Mouse (Mus musculus) lung, adult 2 months (tissue): Measurements from ENCODE around the gene Znfx1.

Source experiments
- CTCF ChIP-seq: fragments of 200-500 bp; IDR thresholded peaks from 2 replicates; pipeline ENCODE4 v1.5.1; 2011; ENCODE audit warnings: mild to moderate bottlenecking, low read length, control low read depth; ENCODE audit not compliant: insufficient read depth
- POLR2A ChIP-seq: fragments of 200-500 bp; IDR thresholded peaks from 2 replicates; pipeline ENCODE4 v1.6.1; 2011; ENCODE audit warnings: low read depth, mild to moderate bottlenecking, control low read depth, low read length, borderline replicate concordance; ENCODE audit errors: extremely low read depth

GRCm38 (mm10) chr2:167076759-167077158 is 13.9 kb upstream of the Znfx1 start:
- TF ChIP-seq POLR2A: no peak
- no peak for TF ChIP-seq CTCF
